Mouse (Mus musculus) spleen, adult 2 months (tissue): ENCODE measurements around the gene Hist1h4j.

ENCODE experiments used
- CTCF ChIP-seq: fragments of 200-500 bp; IDR thresholded peaks from 2 replicates; pipeline ENCODE4 v1.5.1; 2011; ENCODE audit warnings: mild to moderate bottlenecking, inconsistent platforms; ENCODE audit not compliant: insufficient read depth, insufficient read length, insufficient replicate concordance; ENCODE audit errors: extremely low read depth
- POLR2A ChIP-seq: fragments of 200-500 bp; IDR thresholded peaks from 2 replicates; pipeline ENCODE4 v1.6.1; 2011; ENCODE audit warnings: low read depth, low read length, inconsistent platforms

DNA sequence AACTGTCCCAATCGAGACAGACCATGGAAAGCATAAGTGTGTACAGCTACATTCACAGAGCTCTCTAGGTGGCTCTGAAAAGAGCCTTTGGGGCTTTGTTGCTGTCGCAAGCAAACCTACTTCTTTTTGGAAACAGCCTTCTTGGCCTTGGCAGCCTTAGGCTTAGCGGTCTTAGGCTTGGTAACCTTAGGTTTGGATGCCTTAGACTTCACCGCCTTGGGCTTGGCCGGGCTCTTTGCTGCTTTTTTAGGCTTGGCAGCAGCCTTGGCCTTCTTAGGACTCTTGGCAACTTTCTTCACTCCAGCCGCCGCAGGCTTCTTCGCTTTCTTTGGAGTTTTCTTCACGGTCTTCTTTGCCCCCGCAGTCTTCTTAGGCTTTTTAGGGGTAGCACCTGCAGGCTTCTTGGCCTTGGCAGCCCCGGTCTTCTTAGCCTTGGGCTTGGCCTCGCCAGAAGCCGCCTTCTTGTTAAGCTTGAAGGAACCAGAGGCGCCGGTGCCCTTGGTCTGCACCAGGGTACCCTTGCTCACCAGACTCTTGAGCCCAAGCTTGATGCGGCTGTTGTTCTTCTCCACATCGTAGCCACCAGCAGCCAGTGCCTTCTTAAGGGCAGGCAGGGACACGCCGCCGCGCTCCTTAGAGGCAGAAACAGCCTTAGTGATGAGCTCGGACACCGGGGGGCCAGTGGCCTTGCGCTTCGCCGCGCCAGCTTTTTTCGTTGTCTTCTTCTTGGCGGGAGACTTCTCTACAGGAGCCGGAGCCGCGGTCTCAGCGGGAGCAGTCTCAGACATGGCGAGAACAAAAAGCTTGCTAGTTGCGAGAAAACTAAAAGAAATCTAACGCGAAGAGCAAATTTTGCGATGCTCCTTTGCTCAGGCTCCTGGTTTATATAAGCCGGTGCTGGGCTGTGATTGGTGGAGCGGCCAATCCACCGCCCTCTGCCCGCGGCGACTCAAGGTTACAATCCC lies 45.2 kb downstream of the Hist1h4j start, which contains the start of gene Hist1h1b:
- no peak for TF ChIP-seq CTCF
- no peak; the same call in 1 of the 2 replicates for TF ChIP-seq POLR2A
